Mouse (Mus musculus) heart, postnatal 4 days (tissue): ENCODE measurements around the gene Cyp11a1. TPM values are rescaled to one million over a fixed set of nuclear protein-coding genes. Genes with fewer than 3 reads are reported as not detected.

Experiments
- DNase-seq: peaks from one replicate; pipeline ENCODE4 v3.0.0; 2021
- total RNA-seq, 2 experiments: library from RNA; stranded (reverse); gene quantifications; 2 replicates each; pipeline ENCODE4 v1.2.3; 2021

Cyp11a1 gene
- total RNA-seq, 2 experiments from 2014 or later, result 0.45 to 0.69 TPM

GRCm38 (mm10) chr9:58009015-58009362 is 2.8 kb downstream of the Cyp11a1 start:
- DNase-seq, result peak; percentile 87

- no peak for DNase-seq
Measured at GRCm38 (mm10) chr9:58009588-58009987, 3.4 kb downstream of the Cyp11a1 start.

DNA sequence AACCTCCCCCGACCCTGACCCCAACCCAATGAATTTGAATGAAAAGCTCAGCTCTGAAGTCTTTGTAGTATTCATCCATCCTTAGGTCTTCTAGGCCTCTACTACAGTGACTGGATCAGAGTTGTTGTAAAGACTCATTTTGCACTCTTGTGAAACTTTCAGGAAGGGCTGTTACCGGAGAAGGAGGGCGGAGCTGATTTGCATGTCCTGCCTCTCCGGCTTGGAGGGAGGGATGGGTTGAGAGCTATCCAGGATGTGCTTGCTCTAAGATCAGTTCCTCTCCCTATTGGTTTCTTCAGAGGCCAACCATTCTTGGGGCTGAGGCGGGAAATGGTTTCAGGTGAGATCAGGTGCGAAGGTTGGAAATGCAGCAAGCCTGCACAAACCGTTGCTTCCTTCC is 4.8 kb downstream of the Cyp11a1 start:
- DNase-seq, result no peak

GRCm38 (mm10) chr9:58011552-58011951 is 5.3 kb downstream of the Cyp11a1 start:
- no peak for DNase-seq

DNA sequence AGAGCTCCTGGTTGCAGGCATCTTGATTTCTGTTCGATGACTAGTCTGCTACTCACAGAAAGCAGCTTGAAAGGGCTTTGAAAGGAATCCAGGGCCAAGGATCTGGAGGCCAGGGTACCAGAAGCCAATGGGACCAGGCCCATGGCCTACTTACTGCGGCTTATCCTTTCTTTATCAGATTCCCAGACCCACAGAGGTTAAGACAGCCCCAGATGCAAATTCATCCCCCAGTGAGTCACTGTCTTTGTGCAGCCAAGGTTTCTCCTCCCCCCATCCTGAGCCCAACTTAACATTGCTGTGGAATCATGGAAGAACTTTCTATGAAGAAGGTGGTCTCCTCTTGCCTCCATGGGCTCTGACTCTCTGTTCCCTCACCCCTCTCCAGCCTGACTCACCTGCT is 6.3 kb downstream of the Cyp11a1 start:
- no peak for DNase-seq

DNA sequence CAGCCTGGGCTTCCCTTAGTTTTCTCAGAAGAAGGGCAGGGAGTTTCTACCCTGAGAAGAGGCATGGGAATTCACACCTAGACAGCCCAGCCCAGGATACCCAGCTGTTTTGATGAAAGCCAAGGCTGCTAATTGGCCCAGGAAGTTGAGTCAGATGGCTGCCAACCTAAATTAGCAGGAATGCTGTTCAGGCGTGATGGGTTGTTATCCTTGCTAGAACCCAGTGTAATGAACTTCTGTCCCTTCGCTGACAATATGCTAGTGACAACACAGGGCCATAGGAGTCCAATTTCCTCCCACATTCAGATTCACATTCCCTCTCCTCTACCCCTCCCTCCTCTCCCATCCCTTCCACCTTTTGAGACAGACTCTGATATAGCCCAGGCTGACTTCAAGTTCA is 6.7 kb downstream of the Cyp11a1 start:
- DNase-seq, result no peak

DNA sequence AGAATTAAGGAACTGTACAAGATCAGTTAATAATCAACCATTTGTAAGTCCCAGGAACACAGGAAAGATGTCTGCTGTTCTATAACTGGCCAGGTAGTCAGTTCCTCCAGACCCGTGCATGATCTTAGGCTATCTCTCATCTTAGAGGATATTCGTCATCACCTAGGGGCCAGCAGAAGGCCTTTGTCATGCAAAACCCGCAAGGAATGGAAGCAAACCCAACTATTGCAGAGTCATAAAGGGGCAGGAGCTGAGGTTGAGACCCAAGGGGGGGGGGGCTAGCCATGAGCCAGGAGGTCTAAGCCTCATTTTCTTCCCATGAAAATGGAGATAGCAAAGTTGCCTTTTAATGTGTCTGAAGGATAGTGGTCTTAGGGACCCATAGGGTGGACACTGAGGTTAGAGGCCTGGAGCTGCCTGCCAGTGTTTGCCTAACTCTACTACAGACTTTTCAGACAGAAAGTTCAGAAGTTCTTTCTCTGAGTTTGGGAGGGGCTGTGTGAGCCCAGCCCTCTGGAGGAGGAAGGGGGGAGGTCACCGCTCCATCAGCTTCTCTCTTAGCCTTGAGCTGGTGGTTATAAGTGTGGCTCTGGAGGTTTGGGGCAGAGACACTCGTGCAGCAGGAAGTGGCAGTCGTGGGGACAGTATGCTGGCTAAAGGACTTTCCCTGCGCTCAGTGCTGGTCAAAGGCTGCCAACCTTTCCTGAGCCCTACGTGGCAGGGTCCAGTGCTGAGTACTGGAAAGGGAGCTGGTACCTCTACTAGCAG is 8.4 kb downstream of the Cyp11a1 start:
- no peak for DNase-seq

GRCm38 (mm10) chr9:58015856-58016255 is 9.6 kb downstream of the Cyp11a1 start:
- DNase-seq, result no peak

GRCm38 (mm10) chr9:58016962-58017361 is 10.8 kb downstream of the Cyp11a1 start:
- DNase-seq, result no peak

DNA sequence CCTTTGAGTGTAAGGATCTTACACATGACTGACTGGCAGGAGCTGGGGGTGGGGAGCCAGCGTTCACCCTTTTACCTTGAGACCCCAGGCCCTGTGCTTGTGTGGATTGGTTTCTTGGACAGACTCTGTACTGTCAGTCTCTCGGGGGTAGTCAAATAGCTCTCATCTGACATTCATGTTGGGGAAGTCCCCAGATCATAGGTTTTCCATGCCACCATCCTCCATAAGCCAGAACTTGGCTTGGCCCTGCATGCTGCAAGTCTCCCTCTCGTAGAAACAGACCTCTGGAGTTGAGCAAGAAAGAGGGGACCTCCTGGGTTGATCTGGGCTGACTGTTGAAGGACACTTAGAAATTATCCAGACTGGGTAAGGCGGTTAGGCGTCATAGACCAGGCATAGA is 12.2 kb downstream of the Cyp11a1 start:
- DNase-seq, result no peak

DNA sequence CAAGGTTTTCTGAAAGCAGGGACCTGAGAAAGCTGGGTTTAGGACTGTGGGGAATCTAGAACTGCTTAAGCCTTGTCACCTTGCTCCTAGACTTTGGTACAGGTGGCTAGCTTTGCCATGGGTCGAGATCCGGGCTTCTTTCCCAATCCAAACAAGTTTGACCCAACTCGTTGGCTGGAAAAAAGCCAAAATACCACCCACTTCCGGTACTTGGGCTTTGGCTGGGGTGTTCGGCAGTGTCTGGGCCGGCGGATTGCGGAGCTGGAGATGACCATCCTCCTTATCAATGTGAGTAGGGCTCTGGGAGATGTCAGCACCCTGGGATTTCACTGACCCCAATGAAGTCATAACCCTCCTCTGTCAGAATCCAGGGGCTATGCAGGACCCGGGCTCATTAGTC is 19.8 kb downstream of the Cyp11a1 start:
- no peak for DNase-seq

- no peak for DNase-seq
Measured at GRCm38 (mm10) chr9:58027426-58028180, 21.4 kb downstream of the Cyp11a1 start.

DNA sequence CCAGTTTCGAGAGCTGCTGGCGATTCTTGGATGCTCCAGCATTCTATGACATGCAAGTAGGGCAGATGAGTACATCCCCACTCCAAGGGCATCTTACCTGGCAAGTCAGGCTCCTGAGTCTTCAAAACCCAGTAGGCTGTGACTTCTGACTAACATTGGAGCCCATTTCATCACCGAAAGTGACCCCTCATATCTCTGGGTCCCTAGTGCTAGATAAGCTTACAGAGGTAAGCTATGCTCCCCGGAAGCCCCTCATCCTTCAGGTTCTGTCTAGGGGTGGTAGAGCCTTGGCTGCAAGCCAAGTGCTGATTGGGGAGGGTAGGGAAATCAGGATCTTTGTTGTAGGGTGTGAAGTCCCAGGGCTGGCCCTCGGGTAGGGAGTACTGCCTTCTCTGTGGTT is 22.6 kb downstream of the Cyp11a1 start:
- no peak for DNase-seq

GRCm38 (mm10) chr9:58029635-58030034 is 23.4 kb downstream of the Cyp11a1 start:
- no peak for DNase-seq

GRCm38 (mm10) chr9:58031895-58032294 is 25.7 kb downstream of the Cyp11a1 start:
- DNase-seq, result no peak

DNA sequence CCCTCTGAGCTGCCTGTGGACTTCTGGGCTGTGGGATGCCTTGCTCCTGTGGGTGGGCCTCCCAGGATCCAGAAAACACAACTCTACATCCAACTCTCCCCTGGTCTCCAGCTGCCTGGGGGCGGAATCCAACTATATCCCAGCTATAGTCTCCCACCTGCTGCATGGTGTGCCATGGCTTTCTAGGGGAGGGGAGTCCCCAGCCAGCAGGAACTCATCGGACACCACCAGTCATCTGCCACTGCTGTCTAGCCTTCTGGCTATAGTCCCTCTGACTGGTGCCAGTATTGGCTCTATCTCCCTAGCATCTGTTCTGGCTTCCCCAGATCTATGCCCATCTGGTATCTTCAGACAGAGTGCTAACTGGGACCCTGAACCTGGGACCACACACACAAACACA is 29.3 kb downstream of the Cyp11a1 start:
- no peak for DNase-seq

- no peak for DNase-seq
Measured at GRCm38 (mm10) chr9:58035951-58036698, 29.9 kb downstream of the Cyp11a1 start.

DNA sequence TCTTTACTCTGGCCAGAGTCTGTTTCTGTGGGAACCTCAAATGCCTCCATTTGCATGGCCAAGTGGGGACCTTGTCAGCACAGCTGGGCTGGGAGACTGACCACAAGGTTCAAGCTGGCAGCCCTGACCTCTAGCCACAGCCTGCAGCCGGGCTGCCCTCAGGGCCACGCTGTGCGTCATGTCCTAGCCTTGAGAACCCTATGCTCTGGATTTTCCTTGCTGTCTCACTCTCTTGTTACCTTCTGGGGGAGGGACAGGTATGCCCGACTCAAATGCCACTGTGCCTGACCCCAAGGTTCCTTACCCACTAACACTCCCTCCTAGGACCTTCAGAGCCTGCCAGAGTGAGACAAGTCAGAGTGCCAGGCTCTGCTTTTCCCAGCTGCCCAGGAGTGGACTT is 30.8 kb downstream of the Cyp11a1 start:
- DNase-seq, result no peak

DNA sequence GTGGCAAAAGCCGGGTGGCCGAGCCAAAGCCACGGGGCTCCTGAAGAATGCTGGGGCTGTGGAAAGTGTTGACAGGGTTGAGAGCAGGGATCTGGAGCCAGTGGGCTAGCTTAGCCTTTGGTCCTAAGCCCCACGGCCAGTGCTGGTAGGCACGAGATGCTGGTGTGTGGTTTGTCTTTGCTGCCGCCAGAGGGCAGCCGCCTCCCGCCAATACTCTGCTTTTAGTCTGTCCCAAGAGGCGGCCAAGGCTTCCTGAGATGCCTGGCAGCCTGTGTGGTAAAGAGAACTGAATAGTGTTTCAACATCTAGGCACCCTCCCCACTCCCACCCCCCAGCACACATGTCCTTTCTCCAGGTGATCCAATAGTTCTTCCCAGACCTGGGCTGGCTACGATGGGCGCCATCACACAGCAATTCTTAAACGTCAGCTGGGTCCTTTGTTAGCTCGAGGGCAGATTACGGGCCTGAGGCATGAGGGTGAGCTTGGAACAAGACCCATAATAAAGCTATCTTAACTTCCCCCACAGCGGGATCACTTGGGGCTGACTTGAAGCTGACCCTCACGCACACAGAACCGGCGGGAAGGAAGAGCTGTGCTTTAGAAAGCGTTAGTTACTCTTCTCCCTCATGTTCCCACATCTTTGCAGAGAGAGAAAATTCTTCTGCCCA is 32.4 kb downstream of the Cyp11a1 start:
- DNase-seq, result peak; percentile 82

GRCm38 (mm10) chr9:58040977-58041376 is 34.8 kb downstream of the Cyp11a1 start:
- DNase-seq, result no peak

DNA sequence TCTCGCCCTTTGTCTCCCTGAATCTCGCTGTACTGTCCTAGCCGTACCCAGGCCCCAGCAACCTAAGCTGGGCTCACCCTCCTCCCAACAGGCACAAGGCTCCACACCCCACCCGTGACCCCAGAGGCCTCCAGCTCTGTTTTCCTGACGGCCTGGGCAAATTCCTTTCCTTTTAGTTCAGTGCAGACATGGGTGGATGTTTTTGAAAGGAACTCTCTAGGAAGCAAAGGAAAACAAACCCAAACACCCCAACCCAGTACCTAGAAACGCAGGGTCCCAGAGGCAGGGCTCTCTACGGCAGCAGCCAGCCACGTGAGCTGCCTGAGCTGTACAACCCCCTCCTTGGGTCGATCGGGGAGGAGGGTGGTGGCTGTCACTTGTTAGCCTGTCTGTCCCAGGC is 36.2 kb downstream of the Cyp11a1 start:
- DNase-seq, result peak; percentile 31

DNA sequence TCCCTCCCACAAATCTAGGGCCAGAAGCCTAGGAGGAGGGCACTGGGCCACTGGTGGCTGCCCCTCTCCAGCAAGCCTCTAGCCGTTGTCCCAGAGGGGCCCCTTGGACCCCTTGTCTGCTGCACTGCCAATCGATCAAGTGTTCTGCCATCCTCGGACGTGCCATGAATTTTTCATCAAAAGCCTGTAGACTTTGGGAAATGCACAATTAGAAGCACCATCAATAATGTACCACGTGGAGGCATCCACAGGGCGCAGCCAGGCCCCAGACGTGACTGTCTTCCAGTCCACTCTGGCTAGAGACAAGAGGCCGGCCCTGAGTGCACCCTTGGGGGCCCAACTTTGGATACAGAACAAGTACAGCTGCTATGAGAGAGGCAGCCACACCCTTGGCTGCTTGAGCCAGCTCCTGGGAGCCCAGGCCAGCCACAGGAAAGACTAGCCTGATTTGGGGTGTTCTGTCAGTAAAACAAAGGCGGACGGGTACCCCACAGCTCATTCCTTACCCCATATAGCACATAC is 37.3 kb downstream of the Cyp11a1 start:
- DNase-seq, result peak; percentile 55

GRCm38 (mm10) chr9:58044828-58045227 is 38.6 kb downstream of the Cyp11a1 start:
- DNase-seq, result no peak
